Mouse (Mus musculus) lung, postnatal 10 days (tissue): ENCODE measurements at regions not wholly inside any gene's neighbourhood (a gene's known extent, or its start where the extent isn't known, plus 50 kb on each side); places are given as distances from the start of the nearest gene placed in this dataset.

Source experiments
- DNase-seq: peaks from one replicate; pipeline ENCODE4 v3.0.0; 2021

- no peak for DNase-seq
Measured at GRCm38 (mm10) chr6:127392799-127393172, 53.9 kb upstream of the Parp11 start.

GRCm38 (mm10) chr6:127393907-127394600 lies 52.6 kb upstream of the Parp11 start:
- DNase-seq: no peak
